Mouse (Mus musculus): ENCODE measurements around the gene Stxbp5. TPM values are rescaled to one million over a fixed set of nuclear protein-coding genes. Genes with fewer than 3 reads are reported as not detected.

Gene Stxbp5
- total RNA-seq, 1 experiment: 4.4 TPM

- no peak overlapping the region for H3K9ac ChIP-seq (ENCODE audit: insufficient read depth, low read depth, low read length, poor library complexity, severe bottlenecking)
- TF ChIP-seq MAFK (IDR thresholded peaks at IDR 0.05; ENCODE audit: insufficient read depth, low read depth, low read length) (no peak), ZC3H11A (IDR thresholded peaks at IDR 0.05; ENCODE audit: borderline replicate concordance, low read depth, low read length) (peak; percentile 78)
- no peaks in the 10 kb centered on the region for H3K4me1 ChIP-seq (ENCODE audit: control insufficient read depth in 2 of 2, insufficient read depth in 2 of 2, low read length in 2 of 2, poor library complexity in 1 of 2)
- no peaks in the 10 kb centered on the region for H3K9me3 ChIP-seq (ENCODE audit: control insufficient read depth, insufficient read depth, low read depth, low read length)
- DNase-seq (ENCODE audit: low read depth, low spot score): peak; percentile 45
- no peak overlapping the region for H3K27ac ChIP-seq (ENCODE audit: insufficient read depth, low read depth, low read length, poor library complexity, severe bottlenecking)
- no peaks in the 10 kb centered on the region for H3K36me3 ChIP-seq (ENCODE audit: control insufficient read depth, insufficient read depth, low read length, poor library complexity, severe bottlenecking)
- in situ Hi-C loops (cut with MboI; ENCODE audit: low sequenced_read_pairs in 2 of 2, unreplicated experiment in 2 of 2): no loop called here
- H3K4me3 ChIP-seq (ENCODE audit: insufficient read depth in 1 of 2, low read depth in 1 of 2, low read length in 2 of 2, poor library complexity in 1 of 2, severe bottlenecking in 1 of 2): no peak overlapping the region
Measured at GRCm38 (mm10) chr10:9754893-9755541, 145.9 kb downstream of the Stxbp5 start.

- TF ChIP-seq ZC3H11A (IDR thresholded peaks at IDR 0.05; ENCODE audit: borderline replicate concordance, low read depth, low read length): no peak
- no peak for TF ChIP-seq ZNF384 (IDR thresholded peaks at IDR 0.05; ENCODE audit: low read depth, low read length)
- no peak for TF ChIP-seq CHD2 (IDR thresholded peaks at IDR 0.05; ENCODE audit: low read depth, low read length)
- TF ChIP-seq MAFK (IDR thresholded peaks at IDR 0.05; ENCODE audit: insufficient read depth, low read depth, low read length): no peak
- no peak for TF ChIP-seq HCFC1 (IDR thresholded peaks at IDR 0.05; ENCODE audit: borderline replicate concordance, insufficient read depth, low read length)
Measured at GRCm38 (mm10) chr10:9733861-9734260, 167.0 kb downstream of the Stxbp5 start.

GRCm38 (mm10) chr10:9732065-9732749 is 168.7 kb downstream of the Stxbp5 start:
- Histone ChIP-seq H3K9me3 (ENCODE audit: control insufficient read depth, insufficient read depth, low read depth, low read length) (no peaks in the 10 kb centered on the region), H3K9ac (ENCODE audit: insufficient read depth, low read depth, low read length, poor library complexity, severe bottlenecking) (no peak overlapping the region), H3K27ac (ENCODE audit: insufficient read depth, low read depth, low read length, poor library complexity, severe bottlenecking) (no peak overlapping the region), H3K36me3 (ENCODE audit: control insufficient read depth, insufficient read depth, low read length, poor library complexity, severe bottlenecking) (no peaks in the 10 kb centered on the region), H3K4me1 (ENCODE audit: control insufficient read depth in 2 of 2, insufficient read depth in 2 of 2, low read length in 2 of 2, poor library complexity in 1 of 2) (no peaks in the 10 kb centered on the region), H3K4me3 (ENCODE audit: insufficient read depth in 1 of 2, low read depth in 1 of 2, low read length in 2 of 2, poor library complexity in 1 of 2, severe bottlenecking in 1 of 2) (no peak overlapping the region)
- no peak for TF ChIP-seq ZNF384 (IDR thresholded peaks at IDR 0.05; ENCODE audit: low read depth, low read length)
- no peak for TF ChIP-seq ZC3H11A (IDR thresholded peaks at IDR 0.05; ENCODE audit: borderline replicate concordance, low read depth, low read length)
- no peak for TF ChIP-seq HCFC1 (IDR thresholded peaks at IDR 0.05; ENCODE audit: borderline replicate concordance, insufficient read depth, low read length)
- TF ChIP-seq MAFK (IDR thresholded peaks at IDR 0.05; ENCODE audit: insufficient read depth, low read depth, low read length): no peak
- in situ Hi-C loops (cut with MboI; ENCODE audit: low sequenced_read_pairs in 2 of 2, unreplicated experiment in 2 of 2): no loop called here
- no peak for DNase-seq (ENCODE audit: low read depth, low spot score)

More at GRCm38 (mm10) chr10:9733861-9734260, 167.0 kb downstream of the Stxbp5 start:
- no peak for DNase-seq (ENCODE audit: low read depth, low spot score)
- in situ Hi-C loops (cut with MboI; ENCODE audit: low sequenced_read_pairs in 2 of 2, unreplicated experiment in 2 of 2): no loop called here
- no peaks in the 10 kb centered on the region for H3K36me3 ChIP-seq (ENCODE audit: control insufficient read depth, insufficient read depth, low read length, poor library complexity, severe bottlenecking)
- H3K9ac ChIP-seq (ENCODE audit: insufficient read depth, low read depth, low read length, poor library complexity, severe bottlenecking): no peak overlapping the region
- H3K4me1 ChIP-seq (ENCODE audit: control insufficient read depth in 2 of 2, insufficient read depth in 2 of 2, low read length in 2 of 2, poor library complexity in 1 of 2): no peaks in the 10 kb centered on the region
- no peaks in the 10 kb centered on the region for H3K9me3 ChIP-seq (ENCODE audit: control insufficient read depth, insufficient read depth, low read depth, low read length)
- no peak overlapping the region for H3K4me3 ChIP-seq (ENCODE audit: insufficient read depth in 1 of 2, low read depth in 1 of 2, low read length in 2 of 2, poor library complexity in 1 of 2, severe bottlenecking in 1 of 2)
- H3K27ac ChIP-seq (ENCODE audit: insufficient read depth, low read depth, low read length, poor library complexity, severe bottlenecking): no peak overlapping the region

- Histone ChIP-seq H3K9me3 (ENCODE audit: control insufficient read depth, insufficient read depth, low read depth, low read length) (no peaks in the 10 kb centered on the region), H3K9ac (ENCODE audit: insufficient read depth, low read depth, low read length, poor library complexity, severe bottlenecking) (no peak overlapping the region), H3K27ac (ENCODE audit: insufficient read depth, low read depth, low read length, poor library complexity, severe bottlenecking) (no peak overlapping the region), H3K4me1 (ENCODE audit: control insufficient read depth in 2 of 2, insufficient read depth in 2 of 2, low read length in 2 of 2, poor library complexity in 1 of 2) (no peaks in the 10 kb centered on the region), H3K36me3 (ENCODE audit: control insufficient read depth, insufficient read depth, low read length, poor library complexity, severe bottlenecking) (no peaks in the 10 kb centered on the region), H3K4me3 (ENCODE audit: insufficient read depth in 1 of 2, low read depth in 1 of 2, low read length in 2 of 2, poor library complexity in 1 of 2, severe bottlenecking in 1 of 2) (no peak overlapping the region)
- in situ Hi-C loops (cut with MboI; ENCODE audit: low sequenced_read_pairs in 2 of 2, unreplicated experiment in 2 of 2): no loop called here
- DNase-seq (ENCODE audit: low read depth, low spot score): no peak
- TF ChIP-seq ZC3H11A (IDR thresholded peaks at IDR 0.05; ENCODE audit: borderline replicate concordance, low read depth, low read length) (no peak), CHD2 (IDR thresholded peaks at IDR 0.05; ENCODE audit: low read depth, low read length) (no peak), HCFC1 (IDR thresholded peaks at IDR 0.05; ENCODE audit: borderline replicate concordance, insufficient read depth, low read length) (no peak), ZNF384 (IDR thresholded peaks at IDR 0.05; ENCODE audit: low read depth, low read length) (no peak), MAFK (IDR thresholded peaks at IDR 0.05; ENCODE audit: insufficient read depth, low read depth, low read length) (no peak)
Measured at GRCm38 (mm10) chr10:9722519-9723303, 178.2 kb downstream of the Stxbp5 start.

Data from ES-E14 (cell line).